Mouse (Mus musculus) adrenal gland, postnatal 4 days (tissue): ENCODE data around the gene Zfp827. TPM values are rescaled to one million over a fixed set of nuclear protein-coding genes. Genes with fewer than 3 reads are reported as not detected.

Source experiments
- DNase-seq, 2 experiments: peaks; one replicate each; pipeline ENCODE4 v3.0.0; 2021 to 2022; ENCODE audit warnings: low spot score in 2 of 2, mixed read lengths in 2 of 2
- total RNA-seq, 2 experiments: library from RNA; stranded (reverse); gene quantifications; 2 replicates each; pipeline ENCODE4 v1.2.3; 2021

Gene Zfp827
- total RNA-seq, 2 experiments from 2014 or later = 28.6 to 32.0 TPM

GRCm38 (mm10) chr8:79060013-79060609 lies 31.9 kb downstream of the Zfp827 start:
- no peak for DNase-seq

- no peak for DNase-seq
Observed at GRCm38 (mm10) chr8:79065924-79066323, 37.7 kb downstream of the Zfp827 start.

- no peak for DNase-seq
Observed at GRCm38 (mm10) chr8:79067812-79068630, 39.8 kb downstream of the Zfp827 start.

GRCm38 (mm10) chr8:79073311-79073710 lies 45.1 kb downstream of the Zfp827 start:
- DNase-seq = no peak

- no peak for DNase-seq
Observed at GRCm38 (mm10) chr8:79074986-79075385, 46.7 kb downstream of the Zfp827 start.

- DNase-seq = no peak
Observed at GRCm38 (mm10) chr8:79077256-79077655, 49.0 kb downstream of the Zfp827 start.

- no peak for DNase-seq
Observed at GRCm38 (mm10) chr8:79078556-79079195, 50.4 kb downstream of the Zfp827 start.

GRCm38 (mm10) chr8:79079196-79079561 lies 50.9 kb downstream of the Zfp827 start:
- no peak for DNase-seq

GRCm38 (mm10) chr8:79080096-79080739 lies 52.0 kb downstream of the Zfp827 start:
- DNase-seq = no peak

- DNase-seq = no peak
Observed at GRCm38 (mm10) chr8:79081333-79081732, 53.1 kb downstream of the Zfp827 start.

GRCm38 (mm10) chr8:79081955-79082354 lies 53.7 kb downstream of the Zfp827 start:
- no peak for DNase-seq

GRCm38 (mm10) chr8:79083461-79084358 lies 55.5 kb downstream of the Zfp827 start:
- DNase-seq = peak in 1 of 2 experiments; percentile 27

GRCm38 (mm10) chr8:79084359-79084820 lies 56.2 kb downstream of the Zfp827 start:
- no peak for DNase-seq

GRCm38 (mm10) chr8:79094422-79094821 lies 66.2 kb downstream of the Zfp827 start:
- no peak for DNase-seq

GRCm38 (mm10) chr8:79095162-79095561 lies 66.9 kb downstream of the Zfp827 start:
- DNase-seq = no peak

GRCm38 (mm10) chr8:79096970-79097369 lies 68.7 kb downstream of the Zfp827 start:
- DNase-seq = no peak

GRCm38 (mm10) chr8:79102707-79103106 lies 74.5 kb downstream of the Zfp827 start:
- no peak for DNase-seq

- DNase-seq = no peak
Observed at GRCm38 (mm10) chr8:79103185-79103878, 75.1 kb downstream of the Zfp827 start.

- DNase-seq = no peak
Observed at GRCm38 (mm10) chr8:79103923-79104580, 75.8 kb downstream of the Zfp827 start.
